Mouse (Mus musculus) ovary, postnatal 14 days (tissue): ENCODE results near the gene Eef1akmt2.
A peak's percentile ranks its signal among the peaks of the same experiment; 100 is the strongest.

Experiments used
- DNase-seq: peaks from one replicate; pipeline ENCODE4 v3.0.0; 2022; ENCODE audit warnings: low spot score

Gene Eef1akmt2

GRCm38 (mm10) chr7:132852173-132852844 is at the start of gene Eef1akmt2:
TSS of gene Eef1akmt2 (minus strand) at chr7:132852673.
- DNase-seq, result peak; percentile 70

- DNase-seq, result no peak
Measured at GRCm38 (mm10) chr7:132900826-132901531, 48.5 kb upstream of the Eef1akmt2 start.

DNA sequence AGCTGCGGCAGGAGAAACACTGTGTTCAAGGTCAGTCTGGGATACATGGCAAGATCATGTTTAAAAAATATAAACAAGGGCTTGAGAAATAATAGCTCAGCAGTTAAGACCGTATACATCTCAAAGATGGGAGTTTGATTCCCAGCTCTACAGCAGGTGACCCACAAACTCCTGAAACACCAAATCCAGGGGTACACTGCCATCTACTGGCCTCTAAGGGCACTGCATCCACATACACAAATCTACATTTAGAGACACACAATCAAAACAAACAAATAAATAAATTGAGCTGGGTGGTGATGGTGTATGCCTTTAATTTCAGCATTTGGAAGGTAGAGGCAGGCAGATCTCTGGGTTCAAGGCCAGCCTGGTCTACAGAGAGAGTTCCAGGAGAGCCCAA is 45.8 kb upstream of the Eef1akmt2 start:
- DNase-seq, result no peak

DNA sequence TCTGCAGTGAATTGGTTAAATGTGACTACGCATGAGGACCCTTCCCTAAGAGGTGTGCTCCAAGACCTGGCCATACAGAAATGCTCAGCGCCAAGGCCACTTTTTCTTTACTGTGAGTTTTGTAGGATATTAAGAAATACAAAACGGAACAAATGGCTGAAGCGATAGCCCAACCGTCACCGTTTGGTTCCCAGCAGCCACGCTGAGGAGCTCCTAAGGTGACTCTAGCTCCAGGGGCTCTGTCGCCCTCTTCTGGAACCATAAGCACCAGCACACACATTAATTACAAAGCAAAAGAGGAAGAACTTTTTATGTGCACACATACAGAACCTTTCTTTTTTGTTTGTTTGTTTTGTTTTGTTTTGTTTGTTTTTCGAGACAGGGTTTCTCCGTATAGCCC is 44.8 kb upstream of the Eef1akmt2 start:
- DNase-seq, result no peak

DNA sequence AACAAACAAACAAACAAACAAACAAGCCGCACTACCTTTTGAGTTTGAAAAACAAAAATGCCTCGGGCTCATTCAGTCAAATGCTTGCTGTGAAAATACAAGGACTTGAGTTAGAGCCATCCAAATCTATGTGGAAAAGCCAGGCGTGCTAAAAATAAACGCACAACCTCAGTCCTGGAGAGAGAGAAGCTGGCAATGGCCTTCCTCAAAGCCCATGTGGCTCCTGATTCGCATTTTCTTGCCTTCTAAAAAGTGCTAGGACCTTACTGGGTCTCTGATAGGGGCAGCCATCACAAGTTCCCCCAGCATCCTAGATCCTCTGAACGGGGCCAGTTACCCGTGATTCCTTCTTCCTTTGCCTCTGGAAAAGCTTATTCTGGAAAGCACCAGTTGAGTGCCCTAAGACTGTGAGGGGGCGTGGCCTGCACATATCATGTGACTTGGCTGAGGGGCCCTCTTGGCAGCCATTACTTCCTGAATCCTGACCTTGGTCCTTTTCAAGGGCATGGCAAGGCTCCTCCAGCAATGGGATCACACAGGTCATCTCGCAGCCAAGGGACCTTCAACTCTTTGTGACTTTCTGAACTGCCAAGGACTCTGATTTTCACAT is 43.8 kb upstream of the Eef1akmt2 start:
- no peak for DNase-seq

DNA sequence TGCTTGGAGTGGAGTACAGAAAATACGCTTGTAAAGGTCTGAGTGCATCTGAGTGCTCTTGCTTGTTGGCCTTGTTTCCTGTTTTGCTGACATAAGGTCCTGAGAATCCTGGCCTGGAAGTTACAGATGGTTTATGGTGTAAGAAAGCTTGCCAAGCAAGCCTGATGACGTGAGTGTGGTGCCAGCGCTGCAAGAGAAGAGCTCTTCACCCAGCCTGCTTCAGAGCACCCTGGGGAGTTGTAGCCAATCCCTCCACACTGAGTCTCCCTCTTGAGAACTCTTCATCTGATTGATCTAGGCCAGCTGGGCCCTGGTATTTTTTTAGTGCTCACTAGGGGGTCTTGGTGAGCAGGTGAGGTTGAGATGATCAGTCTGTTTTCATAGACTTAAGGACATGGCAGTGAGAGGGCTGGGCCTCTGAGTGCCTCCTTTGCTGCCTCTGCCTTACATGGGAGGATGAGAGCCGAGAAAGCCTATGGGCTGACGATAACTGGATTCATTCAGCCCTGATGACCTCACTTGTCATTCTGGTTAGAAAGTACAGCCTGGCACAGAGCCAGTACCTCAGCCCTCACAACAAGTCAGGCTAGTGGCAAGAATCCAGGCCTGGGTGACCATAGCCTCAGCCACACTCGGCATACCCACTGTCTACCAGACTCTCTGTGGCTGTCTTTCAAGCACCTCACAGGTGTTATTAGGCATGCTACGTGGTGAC is 42.5 kb upstream of the Eef1akmt2 start:
- no peak for DNase-seq

DNA sequence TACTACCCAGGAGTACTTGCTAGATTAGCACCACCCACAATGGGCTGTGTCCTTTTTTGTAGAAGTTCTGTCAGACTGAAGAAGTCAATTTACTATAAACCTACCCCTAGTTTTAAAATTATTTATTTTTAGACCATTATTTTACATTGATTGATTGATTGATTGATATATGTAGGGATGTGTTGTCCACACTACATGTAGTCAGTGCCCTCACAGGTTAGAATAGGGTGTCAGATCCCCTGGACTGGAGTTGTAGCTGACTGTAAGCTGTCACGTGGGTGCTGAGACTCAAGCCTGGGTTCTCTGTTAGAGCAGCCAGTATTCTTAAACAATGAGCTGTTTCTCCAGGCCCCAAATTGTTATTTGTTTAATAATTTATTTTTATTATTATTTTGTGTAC is 40.9 kb upstream of the Eef1akmt2 start:
- no peak for DNase-seq

GRCm38 (mm10) chr7:132892806-132893205 is 40.3 kb upstream of the Eef1akmt2 start:
- no peak for DNase-seq

GRCm38 (mm10) chr7:132892311-132892661 is 39.8 kb upstream of the Eef1akmt2 start:
- DNase-seq, result no peak

DNA sequence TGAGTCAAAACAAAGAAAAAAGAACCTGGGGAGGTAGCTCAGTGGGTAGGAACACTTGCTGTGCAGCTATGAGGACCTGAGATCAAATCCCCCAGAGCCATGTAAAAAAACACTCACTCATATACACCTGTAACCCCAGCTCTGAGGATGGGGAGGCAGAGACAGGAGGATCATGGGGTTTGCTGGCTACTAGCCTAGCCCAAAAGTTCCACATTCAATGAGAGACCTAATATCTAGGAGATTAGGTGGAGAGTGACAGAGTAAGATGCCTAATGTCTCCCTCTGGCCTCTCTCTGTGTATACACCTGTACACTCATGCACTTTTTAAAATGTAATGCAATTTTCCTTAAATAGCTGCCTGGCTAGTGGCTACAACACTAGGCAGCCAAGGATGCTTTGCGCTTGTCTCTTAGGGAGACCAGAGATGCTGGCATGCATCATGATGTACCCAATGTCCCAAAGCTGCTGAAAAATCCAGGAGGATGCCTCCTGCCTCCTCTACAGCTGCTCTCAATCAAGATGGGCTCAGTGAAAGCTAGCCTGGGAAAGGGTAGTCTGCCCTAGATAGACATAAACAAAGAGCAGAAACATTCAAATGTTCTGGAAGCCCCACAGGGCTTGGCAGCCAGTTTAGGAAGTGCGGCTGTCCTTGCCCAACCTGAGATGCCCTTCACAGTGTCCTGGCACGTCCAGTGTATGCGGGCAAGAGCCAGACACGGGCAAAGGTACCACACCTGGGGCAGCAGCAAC is 39.3 kb upstream of the Eef1akmt2 start:
- no peak for DNase-seq

DNA sequence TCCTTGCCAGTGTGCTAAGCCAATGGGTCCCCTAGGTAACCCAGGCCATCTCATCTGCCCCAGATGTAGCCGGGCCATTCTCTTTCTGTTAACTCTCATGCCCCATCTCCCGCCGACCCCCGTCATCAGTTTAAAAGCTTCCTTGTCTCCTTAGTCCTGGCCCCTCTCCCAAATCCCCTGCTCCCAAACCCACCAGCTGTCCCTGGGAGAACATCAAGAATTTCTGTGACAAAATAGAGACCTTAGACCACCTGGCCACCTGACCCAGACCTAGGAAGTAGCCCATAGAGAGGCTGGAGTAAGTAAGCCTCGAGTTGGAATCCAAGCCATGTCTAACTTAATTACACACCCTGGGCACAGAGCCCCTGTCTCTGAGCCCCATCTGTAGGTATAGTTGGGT is 37.7 kb upstream of the Eef1akmt2 start:
- DNase-seq, result no peak

DNA sequence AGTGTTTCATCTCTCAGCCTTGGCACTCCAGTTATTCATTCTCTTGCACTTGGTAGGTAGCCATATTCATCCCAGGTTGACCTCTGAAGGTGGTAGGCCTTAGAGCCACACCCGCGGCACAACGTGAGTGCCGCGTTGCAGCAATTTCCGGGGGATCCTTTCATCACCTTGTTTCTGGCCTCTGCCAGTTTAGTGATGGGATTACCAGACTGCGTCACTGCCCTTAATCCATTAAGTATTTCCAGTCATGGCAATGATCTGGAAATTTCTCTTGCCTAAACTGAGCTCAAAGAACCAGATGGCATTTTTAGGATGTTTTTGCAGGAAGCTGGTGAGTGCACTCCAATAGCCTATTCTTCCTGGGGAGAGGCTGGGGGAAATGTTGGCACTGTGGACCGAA is 37.2 kb upstream of the Eef1akmt2 start:
- no peak for DNase-seq

GRCm38 (mm10) chr7:132888518-132889249 is 36.2 kb upstream of the Eef1akmt2 start:
- DNase-seq, result no peak

GRCm38 (mm10) chr7:132888052-132888451 is 35.6 kb upstream of the Eef1akmt2 start:
- no peak for DNase-seq

DNA sequence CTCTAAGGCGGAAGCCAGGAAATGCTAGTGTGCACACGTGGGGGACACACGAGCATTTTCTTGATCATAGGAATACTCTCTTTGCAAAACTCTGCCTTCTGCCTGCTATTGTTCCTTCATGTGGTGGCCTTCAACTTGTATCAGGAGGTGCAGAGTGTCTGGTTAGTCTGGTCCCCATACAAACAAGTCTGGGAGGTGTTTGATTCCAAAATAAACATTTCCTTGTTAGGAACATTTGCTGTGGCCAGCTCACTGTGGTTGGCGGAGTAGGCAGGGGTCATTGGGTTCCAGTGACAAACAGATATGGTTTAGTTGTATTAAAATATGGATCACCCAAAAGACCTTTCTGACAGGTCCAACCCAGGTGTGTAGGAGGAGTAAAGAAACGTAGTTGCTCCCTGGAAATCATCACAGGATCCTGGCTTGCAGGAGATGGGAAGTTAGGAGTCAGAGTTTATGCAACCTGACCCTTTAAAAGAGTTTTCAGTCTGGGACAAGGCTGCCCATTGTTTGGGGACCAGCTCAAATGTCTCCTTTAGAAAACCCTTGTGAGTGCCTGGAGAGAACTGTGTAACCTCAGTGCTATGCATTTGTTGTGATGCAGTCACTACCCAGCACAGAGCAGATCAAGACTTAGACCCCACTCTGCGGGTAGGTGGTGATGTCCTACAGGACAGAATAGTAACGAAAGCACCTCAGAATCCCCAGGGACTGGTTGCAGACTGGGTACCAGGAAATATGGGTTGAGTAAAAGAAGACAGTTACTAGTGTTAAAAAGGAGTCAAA is 34.7 kb upstream of the Eef1akmt2 start:
- DNase-seq, result no peak

- no peak for DNase-seq
Measured at GRCm38 (mm10) chr7:132884031-132884430, 31.6 kb upstream of the Eef1akmt2 start.

- no peak for DNase-seq
Measured at GRCm38 (mm10) chr7:132882343-132882742, 29.9 kb upstream of the Eef1akmt2 start.

DNA sequence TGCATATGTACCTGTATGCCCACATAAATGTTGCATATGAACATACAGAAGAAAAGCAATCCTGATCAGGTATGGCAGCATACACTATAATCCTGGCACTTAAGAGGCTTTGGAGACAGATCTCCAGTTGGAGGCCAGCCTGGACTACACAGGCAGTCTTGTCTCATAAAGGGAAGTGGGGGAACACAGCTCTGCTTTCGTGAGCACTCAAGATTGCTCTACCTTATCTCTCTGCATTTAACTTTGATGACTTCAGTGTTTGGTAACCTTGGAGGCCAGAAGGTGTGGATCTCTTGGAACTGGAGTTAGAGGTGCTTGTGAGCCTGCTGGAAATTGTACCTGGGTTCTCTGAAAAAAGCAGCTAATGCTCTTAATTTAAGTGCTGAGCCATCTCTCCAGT is 27.8 kb upstream of the Eef1akmt2 start:
- DNase-seq, result no peak

DNA sequence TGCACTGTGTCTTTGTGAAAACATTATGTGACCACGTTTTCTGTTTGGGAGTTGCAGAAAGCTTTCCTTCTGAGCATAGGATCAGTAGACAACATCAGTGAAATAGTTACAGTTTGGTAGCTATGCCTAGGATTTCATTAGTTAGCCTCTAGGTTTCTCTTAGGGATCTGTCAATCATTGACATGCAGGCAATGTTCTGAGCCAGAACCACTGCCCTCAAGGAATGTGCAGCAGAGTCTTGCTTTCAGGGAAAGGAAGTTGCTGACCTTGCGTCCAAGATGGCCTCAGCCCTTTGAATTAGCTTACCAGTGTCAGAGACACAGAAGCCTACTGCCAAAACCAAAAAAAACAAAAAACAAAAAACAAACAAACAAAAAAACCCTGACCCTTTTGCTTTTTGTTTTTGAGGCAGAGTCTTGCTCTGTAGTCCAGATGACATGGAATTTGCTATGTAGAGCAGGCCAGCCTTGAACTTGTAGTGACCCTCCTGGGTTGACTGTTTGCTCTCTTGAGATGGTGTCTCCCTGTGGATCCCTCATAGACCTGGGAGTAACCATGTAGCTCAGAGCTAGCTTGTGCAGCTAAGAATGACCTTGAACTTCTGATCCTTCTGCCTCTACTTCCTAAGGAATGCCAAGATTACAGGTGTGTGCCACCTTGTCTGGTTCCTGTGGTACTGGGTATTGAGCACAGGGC is 23.1 kb upstream of the Eef1akmt2 start:
- no peak for DNase-seq

- DNase-seq, result no peak
Measured at GRCm38 (mm10) chr7:132873043-132873442, 20.6 kb upstream of the Eef1akmt2 start.
